Mouse (Mus musculus) embryonic fibroblast, embryonic 13.5 days (primary cell): Measurements from ENCODE around the gene 1700001C19Rik. TPM values are rescaled to one million over a fixed set of nuclear protein-coding genes. Genes with fewer than 3 reads are reported as not detected.
A peak's percentile ranks its signal among the peaks of the same experiment; 100 is the strongest.

ENCODE experiments used
- H3K27ac ChIP-seq: 2 replicates; pipeline ENCODE4 v1.5.1; 2012; ENCODE audit warnings: low read length, control low read depth, inconsistent platforms; ENCODE audit not compliant: insufficient read depth
- H3K4me1 ChIP-seq: 2 replicates; pipeline ENCODE4 v1.6.1; 2011; ENCODE audit warnings: low read length; ENCODE audit not compliant: control insufficient read depth, insufficient read depth
- H3K4me3 ChIP-seq: 2 replicates; pipeline ENCODE4 v1.5.1; 2011; ENCODE audit warnings: mild to moderate bottlenecking, control low read depth, low read length; ENCODE audit not compliant: insufficient read depth
- CTCF ChIP-seq: IDR thresholded peaks from 2 replicates; pipeline ENCODE4 v1.5.1; 2011; ENCODE audit warnings: mild to moderate bottlenecking, control low read depth, low read length, moderate library complexity, borderline replicate concordance; ENCODE audit not compliant: insufficient read depth
- POLR2A ChIP-seq: IDR thresholded peaks from 2 replicates; pipeline ENCODE4 v1.6.1; 2011; ENCODE audit warnings: low read depth, mild to moderate bottlenecking, control low read depth, low read length, moderate library complexity
- polyA plus RNA-seq: library from polyadenylated mRNA; stranded (reverse); fragments of >200 nt; gene quantifications from 2 replicates; pipeline ENCODE4 v1.2.4, GENCODE M21; 2011; ENCODE audit warnings: low read depth; ENCODE audit not compliant: missing spikeins, insufficient read length

The 1700001C19Rik gene
- polyA plus RNA-seq, result 0.82 TPM in 1 of 2 replicates, not detected in the other

DNA sequence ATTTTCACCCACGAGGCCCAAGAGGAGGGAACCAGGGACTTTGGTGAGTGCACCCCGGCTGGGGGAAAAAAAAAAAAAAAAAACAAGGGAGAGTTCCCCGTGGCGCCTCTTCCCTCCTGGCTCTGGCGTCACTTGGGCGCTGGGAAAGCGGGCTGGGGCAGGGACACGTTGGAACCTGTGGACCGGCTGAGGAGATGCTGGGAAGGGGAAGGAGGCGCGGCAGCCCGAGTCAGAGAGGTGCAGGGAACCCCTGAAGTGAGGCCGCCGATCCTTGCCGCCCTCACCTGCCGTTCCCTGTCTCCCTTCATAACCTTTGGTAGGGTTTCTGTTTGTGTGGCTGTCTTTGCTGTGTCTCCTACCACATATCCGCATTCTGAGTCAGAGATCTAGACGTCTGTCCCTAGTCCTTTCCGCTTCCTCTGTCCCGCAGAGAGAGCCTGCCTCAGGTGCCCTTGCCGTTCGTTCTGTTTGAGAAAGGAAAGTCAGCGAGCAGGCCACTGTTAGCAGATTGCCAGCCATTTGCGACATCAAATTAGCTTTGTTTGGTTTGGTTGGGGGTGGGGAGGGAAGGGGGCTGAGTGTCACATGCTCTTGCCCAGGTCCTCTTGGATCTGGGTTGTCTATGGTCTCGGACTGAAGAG lies at the start of gene 1700001C19Rik:
TSS of gene 1700001C19Rik (minus strand) at position 470 of the 641 bp plus-strand sequence.
- Histone ChIP-seq H3K27ac (no peak within 1 kb of the TSS), H3K4me3 (peak within 1 kb of the TSS; percentile 32), H3K4me1 (0 out of 2 replicates have a peak, but pooled peaks cover 4% of the 10 kb centered on the region)
- no peak for TF ChIP-seq POLR2A
- TF ChIP-seq CTCF, result no peak

DNA sequence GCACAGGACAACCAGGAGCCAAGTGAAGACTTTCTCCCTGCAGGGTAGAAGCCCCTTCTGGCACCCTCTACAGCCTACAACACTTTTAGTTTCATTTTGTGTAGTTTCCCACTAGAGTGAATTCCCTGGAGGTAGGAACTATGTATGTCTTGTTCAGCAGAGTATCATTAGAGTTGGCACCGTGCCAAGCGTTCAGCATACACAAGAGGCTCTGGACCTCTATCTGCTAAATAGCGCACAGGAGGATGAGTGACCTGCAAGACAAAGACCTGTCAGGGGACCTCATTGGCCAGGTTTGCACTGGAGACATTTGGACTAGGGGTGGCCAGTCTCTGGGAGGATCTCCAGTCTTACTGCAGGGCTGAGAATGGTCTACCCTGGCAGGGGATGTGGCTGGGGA lies 48.6 kb upstream of the 1700001C19Rik start:
- 0 out of 2 replicates have a peak, but pooled peaks cover 3% of the 10 kb centered on the region for H3K4me1 ChIP-seq
- TF ChIP-seq CTCF (no peak), POLR2A (no peak)
- no peak overlapping the region for H3K27ac ChIP-seq
- no peak overlapping the region for H3K4me3 ChIP-seq

DNA sequence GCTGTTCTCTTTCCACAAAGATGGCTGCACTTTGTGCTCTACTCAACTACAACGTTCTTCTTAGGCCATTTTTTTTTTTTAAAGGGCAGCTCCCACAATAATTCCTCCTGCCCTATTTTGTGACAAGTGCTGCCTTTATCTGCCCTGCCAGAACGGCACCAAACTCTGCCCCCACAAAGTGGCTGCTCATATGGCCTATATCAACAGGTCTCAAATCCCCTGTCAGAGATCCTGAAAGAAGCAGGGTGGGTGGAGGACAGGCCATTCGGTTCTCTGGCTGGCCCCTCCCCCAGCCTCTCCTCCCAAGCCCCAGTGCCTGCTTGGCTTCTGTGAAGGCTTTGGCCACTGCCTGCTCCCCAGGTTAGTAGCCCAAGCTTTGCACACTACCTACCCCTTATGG lies 47.8 kb upstream of the 1700001C19Rik start:
- Histone ChIP-seq H3K27ac (no peak overlapping the region), H3K4me3 (no peak overlapping the region), H3K4me1 (0 out of 2 replicates have a peak, but pooled peaks cover 6% of the 10 kb centered on the region)
- TF ChIP-seq POLR2A, result no peak
- TF ChIP-seq CTCF, result no peak

DNA sequence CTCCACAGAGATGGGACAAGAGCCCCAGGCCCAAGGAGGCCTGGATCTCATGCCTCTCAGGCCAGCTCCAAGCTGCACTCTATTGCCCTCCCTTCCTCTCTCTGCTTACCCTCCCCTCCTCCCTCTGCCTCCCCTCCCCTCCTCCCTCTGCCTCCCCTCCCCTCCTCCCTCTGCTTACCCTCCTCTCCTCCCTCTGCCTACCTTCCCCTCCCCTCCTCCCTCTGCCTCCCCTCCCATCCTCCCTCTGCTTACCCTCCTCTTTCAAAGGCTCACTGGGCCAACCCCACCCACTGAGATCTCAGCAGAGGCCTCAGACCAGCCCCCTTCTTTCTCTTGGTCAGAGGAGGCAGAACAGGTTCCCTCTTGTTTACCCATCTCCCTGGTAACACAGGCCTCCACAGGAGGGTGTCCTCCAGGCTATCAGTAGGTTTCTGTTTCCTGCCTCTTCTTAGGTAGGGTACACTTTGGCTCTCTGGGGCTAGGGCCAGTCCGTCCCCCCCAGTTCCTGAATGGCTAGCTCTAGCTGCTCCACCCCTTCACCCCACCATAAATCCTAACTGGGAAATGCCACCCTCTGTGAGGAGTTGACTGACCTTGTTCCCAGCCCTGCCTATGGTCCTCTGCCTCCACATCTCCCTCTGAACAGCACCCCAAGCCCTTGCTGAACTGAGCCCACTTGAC lies 47.2 kb upstream of the 1700001C19Rik start:
- H3K4me3 ChIP-seq, result no peak overlapping the region
- no peak overlapping the region for H3K27ac ChIP-seq
- 0 out of 2 replicates have a peak, but pooled peaks cover 6% of the 10 kb centered on the region for H3K4me1 ChIP-seq
- TF ChIP-seq POLR2A (no peak), CTCF (no peak)

DNA sequence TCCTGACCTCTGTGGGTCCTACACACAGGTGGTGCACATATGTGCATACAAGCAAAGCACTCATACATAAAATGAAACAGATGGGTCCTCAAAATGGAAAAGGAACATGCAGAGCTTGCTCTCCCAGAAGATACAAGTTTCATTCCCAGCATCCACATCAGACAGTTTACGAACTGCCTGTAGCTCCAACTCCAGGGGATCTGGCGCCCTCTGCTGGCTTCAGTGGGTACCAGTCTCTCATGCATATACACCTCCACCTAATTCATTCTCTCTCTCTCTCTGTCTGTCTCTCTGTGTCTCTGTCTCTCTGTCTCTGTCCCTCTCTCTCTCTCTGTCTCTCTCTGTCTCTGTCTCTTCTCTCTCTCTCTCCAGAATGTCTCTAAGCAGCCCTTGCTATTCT lies 45.2 kb upstream of the 1700001C19Rik start:
- Histone ChIP-seq H3K27ac (no peak overlapping the region), H3K4me3 (no peak overlapping the region), H3K4me1 (0 out of 2 replicates have a peak, but pooled peaks cover 2% of the 10 kb centered on the region)
- TF ChIP-seq CTCF, result peak; percentile 83
- no peak for TF ChIP-seq POLR2A

DNA sequence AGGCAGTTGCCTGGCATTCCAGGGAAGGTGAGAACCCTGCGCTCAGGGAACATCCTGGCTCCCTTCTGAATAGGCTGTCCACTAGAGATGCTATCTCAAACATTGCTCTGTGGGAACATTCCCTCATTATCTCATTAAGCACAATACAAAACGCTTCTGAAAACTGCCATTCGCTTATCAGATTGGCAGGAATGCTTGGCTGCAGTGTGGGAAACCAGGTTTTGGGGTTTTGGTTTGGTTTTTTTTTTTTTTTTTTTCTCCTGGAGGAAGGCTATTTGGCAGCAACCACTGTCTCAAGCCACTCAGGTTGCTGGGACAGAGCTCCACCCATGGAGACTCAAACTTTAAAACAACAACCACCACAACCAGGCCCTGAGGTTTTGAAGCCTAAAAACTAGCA lies 42.7 kb upstream of the 1700001C19Rik start:
- H3K4me1 ChIP-seq, result 0 out of 2 replicates have a peak, but pooled peaks cover 2% of the 10 kb centered on the region
- no peak overlapping the region for H3K27ac ChIP-seq
- H3K4me3 ChIP-seq, result no peak overlapping the region
- TF ChIP-seq CTCF (no peak), POLR2A (no peak)

DNA sequence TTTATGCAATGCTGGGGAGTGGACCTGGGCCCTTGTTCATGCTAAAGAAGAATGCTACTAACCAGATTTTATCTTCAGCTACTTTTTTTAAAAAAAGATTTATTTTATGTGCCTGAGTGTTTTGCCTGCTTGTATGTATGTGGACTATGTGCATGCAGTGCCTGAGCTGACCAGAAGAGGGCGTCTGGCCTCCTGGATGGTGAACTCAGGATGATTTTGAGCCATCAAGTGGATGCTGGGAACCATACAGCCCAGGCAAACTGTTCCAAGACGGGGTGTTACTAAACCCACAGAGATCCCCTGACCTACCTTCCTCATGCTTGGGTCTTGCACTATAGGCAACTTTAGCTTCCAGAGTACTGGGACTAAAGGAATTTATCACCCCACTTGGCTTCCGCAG lies 38.5 kb upstream of the 1700001C19Rik start:
- peaks cover 7% of the 10 kb centered on the region; the same call in 1 of the 2 replicates for H3K4me1 ChIP-seq

DNA sequence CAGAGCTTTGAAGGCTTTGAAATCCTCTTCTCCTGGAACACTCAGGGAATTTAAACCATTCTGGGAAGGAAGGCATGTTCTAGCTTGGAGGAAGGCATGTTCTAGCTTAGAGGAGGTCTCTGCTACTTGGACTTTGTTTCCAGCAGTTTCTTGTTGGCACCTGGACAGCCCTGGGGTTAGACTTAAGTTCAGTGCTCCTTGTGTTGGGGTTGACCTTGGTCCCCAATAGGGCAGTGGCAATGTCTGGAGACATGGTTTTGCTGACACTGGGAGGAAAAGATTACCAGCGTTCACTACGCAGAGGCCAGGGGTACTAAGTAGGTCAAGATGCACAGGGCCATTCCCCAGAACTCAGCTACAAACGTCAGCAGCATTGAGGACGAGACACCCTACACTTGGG lies 38.0 kb upstream of the 1700001C19Rik start:
- Histone ChIP-seq H3K4me1 (peaks cover 5% of the 10 kb centered on the region; the same call in 1 of the 2 replicates), H3K27ac (no peak overlapping the region)
- no peak for TF ChIP-seq CTCF

More for the DNA sequence above, 38.5 kb upstream of the 1700001C19Rik start:
- H3K4me3 ChIP-seq, result no peak overlapping the region
- no peak overlapping the region for H3K27ac ChIP-seq
- no peak for TF ChIP-seq POLR2A
- peak; percentile 58; the same call in 1 of the 2 replicates for TF ChIP-seq CTCF

DNA sequence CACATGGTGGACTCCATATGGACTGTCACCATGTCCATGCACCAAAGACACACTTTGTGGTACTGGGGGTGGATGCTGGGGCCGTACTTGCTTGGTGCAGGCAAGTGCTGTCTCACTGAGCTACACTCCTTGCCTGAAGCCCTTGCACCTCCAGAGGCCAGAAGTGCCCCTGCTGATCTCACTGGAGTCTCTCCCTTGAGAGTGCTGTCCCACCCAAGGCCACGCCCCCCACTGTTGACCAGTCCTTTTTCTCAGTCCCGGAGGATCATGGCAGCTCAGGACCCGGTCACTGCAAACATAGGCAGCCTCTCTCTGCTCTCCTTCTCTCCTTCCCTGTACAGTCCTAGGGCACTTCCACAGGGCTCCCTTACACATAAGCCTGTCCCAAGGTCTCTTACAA lies 37.1 kb upstream of the 1700001C19Rik start:
- TF ChIP-seq POLR2A, result no peak
- TF ChIP-seq CTCF, result no peak
- Histone ChIP-seq H3K4me1 (peaks cover 5% of the 10 kb centered on the region; the same call in 1 of the 2 replicates), H3K27ac (no peak overlapping the region), H3K4me3 (no peak overlapping the region)

More for the DNA sequence above, 38.0 kb upstream of the 1700001C19Rik start:
- no peak overlapping the region for H3K4me3 ChIP-seq
